ENCODE assay signal across 29 mouse cellular contexts in genomic region chr17:7568482-7568881, GRCm38 (mm10).
"Had no signal": no experiment of that assay in that cellular context is flagged by ENCODE, and none has a peak within 500 bp of the region (broad histone marks: within the 10 kb centered on the region; RNA-seq: fewer than 3 reads in every experiment).

No protein-coding gene starts in this region.

- H3K9ac ChIP-seq: embryonic facial prominence, embryonic 12.5 days; embryonic facial prominence, embryonic 13.5 days; embryonic facial prominence, embryonic 15.5 days; forebrain, embryonic 12.5 days; forebrain, embryonic 13.5 days; forebrain, embryonic 15.5 days; forebrain, postnatal 0 days had no signal

- H3K4me2 ChIP-seq: embryonic facial prominence, embryonic 12.5 days; embryonic facial prominence, embryonic 13.5 days; embryonic facial prominence, embryonic 15.5 days; forebrain, embryonic 12.5 days; forebrain, embryonic 13.5 days; forebrain, embryonic 15.5 days had no signal

- H3K27me3 ChIP-seq: embryonic facial prominence, embryonic 12.5 days; embryonic facial prominence, embryonic 13.5 days; embryonic facial prominence, embryonic 15.5 days; forebrain, embryonic 12.5 days; forebrain, embryonic 13.5 days; forebrain, embryonic 15.5 days had no signal

- H3K36me3 ChIP-seq: embryonic facial prominence, embryonic 10.5 days; embryonic facial prominence, embryonic 12.5 days; embryonic facial prominence, embryonic 13.5 days; embryonic facial prominence, embryonic 15.5 days; forebrain, embryonic 10.5 days; forebrain, embryonic 12.5 days; forebrain, embryonic 15.5 days had no signal

- ATAC-seq: forebrain, embryonic 13.5 days; forebrain, embryonic 14.5 days; forebrain, embryonic 15.5 days; forebrain, embryonic 16.5 days; forebrain, postnatal 0 days had no signal

- DNase-seq: cerebellum, adult 18-20 months; cerebellum, adult 2 months; cerebellum, adult 8-10 months; cerebellum, adult 9-10 months; cerebellum, adult 9-11 months; cerebellum, postnatal 10 days; cerebellum, postnatal 14 days; cerebellum, postnatal 25 days; cerebellum, postnatal 36 days; embryo, embryonic 11 days; forebrain, postnatal 0 days; gastrocnemius, adult 2 months; gastrocnemius, postnatal 10 days; gastrocnemius, postnatal 14 days; gastrocnemius, postnatal 25 days; gastrocnemius, postnatal 36 days; heart, adult 18-20 months; heart, adult 2 months had no signal

- H3K27ac ChIP-seq: embryonic facial prominence, embryonic 10.5 days; embryonic facial prominence, embryonic 12.5 days; embryonic facial prominence, embryonic 13.5 days; embryonic facial prominence, embryonic 15.5 days; forebrain, embryonic 10.5 days; forebrain, embryonic 12.5 days; forebrain, embryonic 13.5 days; forebrain, embryonic 15.5 days; gastrocnemius, adult 2 months; heart, adult 2 months had no signal

- H3K4me3 ChIP-seq: embryonic facial prominence, embryonic 10.5 days; embryonic facial prominence, embryonic 12.5 days; embryonic facial prominence, embryonic 13.5 days; embryonic facial prominence, embryonic 15.5 days; erythroblast, embryonic 14.5 days; forebrain, embryonic 10.5 days; forebrain, embryonic 12.5 days; forebrain, embryonic 13.5 days; forebrain, embryonic 15.5 days; gastrocnemius, adult 2 months; heart, adult 2 months had no signal

- H3K9me3 ChIP-seq: embryonic facial prominence, embryonic 10.5 days; embryonic facial prominence, embryonic 12.5 days; embryonic facial prominence, embryonic 13.5 days; embryonic facial prominence, embryonic 15.5 days; forebrain, embryonic 10.5 days; forebrain, embryonic 12.5 days; forebrain, embryonic 13.5 days; forebrain, embryonic 15.5 days had no signal

- H3K4me1 ChIP-seq: embryonic facial prominence, embryonic 12.5 days; embryonic facial prominence, embryonic 15.5 days; forebrain, embryonic 10.5 days; forebrain, embryonic 12.5 days; forebrain, embryonic 13.5 days; forebrain, embryonic 15.5 days had no signal
